Mouse (Mus musculus) heart, embryonic 10.5 days (tissue): Measurements from ENCODE around the gene Gale. TPM values are rescaled to one million over a fixed set of nuclear protein-coding genes. Genes with fewer than 3 reads are reported as not detected.
A peak's percentile ranks its signal among the peaks of the same experiment; 100 is the strongest.
"Not testable (repeated sequence)": the region's sequence is repeated elsewhere in the genome, so short reads cannot be mapped to it uniquely, and the experiment has no call there.

Experiments used
- DNase-seq: peaks from one replicate; pipeline ENCODE4 v3.0.0-alpha.2; 2017; ENCODE audit warnings: low spot score
- H3K27ac ChIP-seq: fragments of 300-500 bp; sonication (generic); 2 replicates; pipeline ENCODE4 v1.5.1; 2016; ENCODE audit warnings: mild to moderate bottlenecking
- H3K27me3 ChIP-seq: fragments of 300-500 bp; sonication (generic); 2 replicates; pipeline ENCODE4 v1.6.1; 2016; ENCODE audit warnings: mild to moderate bottlenecking; ENCODE audit not compliant: poor library complexity, insufficient read depth, severe bottlenecking
- H3K36me3 ChIP-seq: fragments of 300-500 bp; sonication (generic); 2 replicates; pipeline ENCODE4 v1.6.1; 2016; ENCODE audit warnings: mild to moderate bottlenecking, moderate library complexity
- H3K4me1 ChIP-seq: fragments of 300-500 bp; sonication (generic); 2 replicates; pipeline ENCODE4 v1.6.1; 2016; ENCODE audit warnings: mild to moderate bottlenecking
- H3K4me3 ChIP-seq: fragments of 300-500 bp; sonication (generic); 2 replicates; pipeline ENCODE4 v1.5.1; 2016; ENCODE audit warnings: mild to moderate bottlenecking, moderate library complexity
- H3K9me3 ChIP-seq: fragments of 300-500 bp; sonication (generic); 2 replicates; pipeline ENCODE4 v1.6.1; 2016; ENCODE audit warnings: mild to moderate bottlenecking, moderate library complexity
- WGBS: fragments of 180-500 bp; shearing (Covaris S2); methylation state at CpG from one replicate; pipeline ENCODE4 v1.1.7; 2016; 5-methylcytosine and 5-hydroxymethylcytosine counted together
- polyA plus RNA-seq: library from polyadenylated mRNA; unstranded; fragments of >200 nt; fragmentation: Nextera tagmentation; extraction: Ambion mirVana; gene quantifications from 2 replicates; pipeline ENCODE4 v1.2.1, GENCODE M21; 2016

Gale gene
- polyA plus RNA-seq, 1 experiment from 2014 or later: 46.0 TPM

DNA sequence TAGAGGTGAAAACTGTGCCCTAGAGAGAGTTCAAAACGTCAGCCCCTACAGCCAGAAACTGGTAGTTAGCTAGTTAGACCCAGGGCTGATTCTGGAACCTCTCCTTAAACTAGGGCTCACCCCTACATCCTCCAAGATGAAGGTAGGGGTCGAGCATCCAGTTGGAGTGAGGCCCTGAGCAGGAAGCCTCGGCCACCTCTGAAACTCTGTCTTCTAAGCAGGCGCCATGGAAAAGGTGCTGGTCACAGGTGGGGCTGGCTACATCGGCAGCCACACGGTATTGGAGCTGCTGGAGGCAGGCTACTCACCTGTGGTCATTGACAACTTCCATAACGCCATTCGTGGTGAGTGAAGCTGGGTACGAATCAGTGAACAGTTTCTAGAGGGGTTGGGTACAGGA lies 1.6 kb downstream of the Gale start:
- no peaks in the 10 kb centered on the region for H3K9me3 ChIP-seq
- peaks cover 55% of the 10 kb centered on the region for H3K36me3 ChIP-seq
- 75% methylated on average over 9 of the region's 9 CpGs for WGBS
- no peaks in the 10 kb centered on the region for H3K27me3 ChIP-seq
- H3K4me1 ChIP-seq: peaks cover 44% of the 10 kb centered on the region
- DNase-seq: no peak
- no peak overlapping the region for H3K27ac ChIP-seq
- 0 out of 2 replicates have a peak overlapping the region, but pooled peaks have one; percentile 83 for H3K4me3 ChIP-seq

- peaks cover 52% of the 10 kb centered on the region for H3K4me1 ChIP-seq
- H3K9me3 ChIP-seq: no peaks in the 10 kb centered on the region
- 92% methylated on average over 16 of the region's 16 CpGs for WGBS
- H3K36me3 ChIP-seq: peaks cover 55% of the 10 kb centered on the region
- no peak overlapping the region for H3K4me3 ChIP-seq
- H3K27me3 ChIP-seq: no peaks in the 10 kb centered on the region
- DNase-seq: no peak
- H3K27ac ChIP-seq: no peak overlapping the region
Observed at GRCm38 (mm10) chr4:135966283-135966682, 2.8 kb downstream of the Gale start.

DNA sequence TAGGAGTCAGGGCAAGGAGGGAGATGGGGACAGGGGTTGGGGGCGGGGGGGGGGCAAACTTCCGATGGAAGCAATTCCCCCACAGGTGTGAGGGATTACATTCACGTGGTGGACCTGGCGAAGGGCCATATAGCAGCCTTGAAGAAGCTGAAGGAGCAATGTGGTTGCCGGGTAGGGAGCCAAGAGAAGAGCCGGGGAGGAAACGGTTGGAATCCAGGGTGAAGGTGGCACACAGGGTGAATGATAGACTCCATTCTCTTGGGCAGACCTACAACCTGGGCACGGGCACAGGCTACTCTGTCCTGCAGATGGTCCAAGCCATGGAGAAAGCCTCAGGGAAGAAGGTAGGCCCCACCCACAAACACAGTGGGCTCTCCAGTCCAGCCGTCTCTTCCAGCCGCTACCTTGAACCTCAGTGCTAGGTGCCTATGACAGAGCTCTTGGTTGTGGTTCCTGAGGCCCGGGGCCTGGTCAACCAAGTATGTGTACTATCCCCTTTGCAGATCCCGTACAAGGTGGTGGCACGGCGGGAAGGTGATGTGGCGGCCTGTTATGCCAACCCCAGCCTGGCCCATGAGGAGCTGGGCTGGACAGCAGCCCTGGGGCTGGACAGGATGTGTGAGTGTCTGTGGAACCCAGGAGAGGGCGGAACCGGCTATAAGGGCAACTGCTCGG lies 3.7 kb downstream of the Gale start:
- Histone ChIP-seq H3K4me1 (peaks cover 61% of the 10 kb centered on the region), H3K4me3 (no peak overlapping the region), H3K36me3 (peaks cover 55% of the 10 kb centered on the region), H3K27ac (no peak overlapping the region), H3K27me3 (no peaks in the 10 kb centered on the region), H3K9me3 (no peaks in the 10 kb centered on the region)
- no peak for DNase-seq
- WGBS: 89% methylated on average over 18 of the region's 18 CpGs

- Histone ChIP-seq H3K36me3 (peaks cover 55% of the 10 kb centered on the region), H3K27ac (peak overlapping the region; percentile 31; the same call in 1 of the 2 replicates), H3K4me1 (peaks cover 60% of the 10 kb centered on the region), H3K27me3 (no peaks in the 10 kb centered on the region), H3K9me3 (no peaks in the 10 kb centered on the region), H3K4me3 (peak overlapping the region; percentile 25; the same call in 1 of the 2 replicates)
- 64% methylated on average over 19 of the region's 19 CpGs for WGBS
- no peak for DNase-seq
Observed at GRCm38 (mm10) chr4:135968271-135968869, 4.8 kb downstream of the Gale start.

GRCm38 (mm10) chr4:135969070-135969750 lies 5.7 kb downstream of the Gale start:
- Histone ChIP-seq H3K27me3 (no peaks in the 10 kb centered on the region), H3K36me3 (peaks cover 55% of the 10 kb centered on the region), H3K4me1 (peaks cover 58% of the 10 kb centered on the region), H3K4me3 (peak overlapping the region; percentile 25; the same call in 1 of the 2 replicates), H3K27ac (no peak overlapping the region), H3K9me3 (no peaks in the 10 kb centered on the region)
- WGBS: 89% methylated on average over 13 of the region's 13 CpGs
- DNase-seq: no peak

- Histone ChIP-seq H3K9me3 (no peaks in the 10 kb centered on the region), H3K27ac (no peak overlapping the region), H3K36me3 (peaks cover 63% of the 10 kb centered on the region), H3K4me1 (peaks cover 47% of the 10 kb centered on the region), H3K4me3 (no peak overlapping the region), H3K27me3 (no peaks in the 10 kb centered on the region)
- 92% methylated on average over 11 of the region's 11 CpGs for WGBS
- no peak for DNase-seq
Observed at GRCm38 (mm10) chr4:135970585-135970984, 7.1 kb downstream of the Gale start.

DNA sequence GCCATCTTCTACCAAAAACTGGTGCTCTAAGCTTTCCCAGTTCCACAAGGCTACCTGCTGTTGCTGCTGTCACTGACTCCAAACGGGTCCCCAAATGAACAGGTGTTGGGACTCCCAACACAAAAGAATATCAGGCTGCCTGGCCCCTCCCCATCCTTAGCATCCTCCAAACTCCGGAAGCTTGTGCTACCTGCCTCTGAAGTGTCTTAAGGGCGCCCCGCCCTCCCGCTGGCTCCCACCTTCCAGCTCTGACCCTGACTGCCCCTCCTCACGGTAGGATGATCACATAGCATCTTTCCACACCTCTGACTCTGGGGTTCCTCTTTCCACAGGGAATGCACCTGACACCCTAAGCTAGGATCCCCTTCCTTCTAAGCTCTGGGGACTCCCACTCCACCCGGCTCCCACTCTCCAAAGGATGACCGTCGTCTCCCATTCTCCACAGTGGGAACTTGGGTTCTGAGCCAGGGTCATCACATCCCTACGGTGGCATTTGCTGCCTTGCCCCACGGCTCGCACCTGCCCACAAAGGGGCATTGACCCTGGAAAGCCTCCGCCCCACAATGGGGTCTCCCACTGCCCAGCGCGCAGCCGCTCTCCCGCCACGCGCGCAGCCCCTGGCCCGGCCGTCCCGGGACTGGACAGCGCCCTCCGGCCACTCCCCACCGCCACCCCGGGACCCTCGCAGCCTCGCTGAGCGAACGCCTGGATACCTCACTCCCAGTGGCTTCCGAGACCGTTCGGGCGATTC lies 8.5 kb downstream of the Gale start:
- Histone ChIP-seq H3K36me3 (peaks cover 64% of the 10 kb centered on the region), H3K27me3 (no peaks in the 10 kb centered on the region), H3K4me1 (peaks cover 47% of the 10 kb centered on the region), H3K27ac (peak overlapping the region; percentile 91), H3K4me3 (peak overlapping the region; percentile 96), H3K9me3 (no peaks in the 10 kb centered on the region)
- 1% methylated on average over 35 of the region's 35 CpGs for WGBS
- no peak for DNase-seq

DNA sequence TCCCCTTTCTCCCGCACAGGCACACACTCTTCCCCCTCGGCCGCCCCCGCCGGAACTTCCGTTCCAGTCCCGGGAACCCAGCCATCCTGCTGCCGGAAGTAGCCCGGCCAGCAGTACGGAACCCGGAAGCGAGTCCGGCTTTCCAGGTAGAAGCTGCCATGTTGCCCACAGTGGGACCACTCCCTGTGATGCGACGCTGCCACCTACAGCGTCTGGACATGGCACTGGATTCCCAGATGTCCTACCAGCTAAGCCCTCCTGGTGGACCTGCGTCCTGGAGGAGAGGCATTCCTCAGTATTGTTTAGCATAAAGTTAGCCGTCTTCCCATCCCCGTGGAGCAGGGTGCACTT lies 9.0 kb downstream of the Gale start, which contains the start of gene Lypla2:
Gene Lypla2, minus strand, starts transcription at position 71 of the 351 bp plus-strand sequence.
- DNase-seq: peak; percentile 94
- 2% methylated on average over 19 of the region's 19 CpGs for WGBS
- Histone ChIP-seq H3K4me3 (peak within 1 kb of the TSS; percentile 96), H3K4me1 (peaks cover 47% of the 10 kb centered on the region), H3K36me3 (peaks cover 63% of the 10 kb centered on the region), H3K27ac (peak within 1 kb of the TSS; percentile 91), H3K27me3 (no peaks in the 10 kb centered on the region), H3K9me3 (no peaks in the 10 kb centered on the region)

DNA sequence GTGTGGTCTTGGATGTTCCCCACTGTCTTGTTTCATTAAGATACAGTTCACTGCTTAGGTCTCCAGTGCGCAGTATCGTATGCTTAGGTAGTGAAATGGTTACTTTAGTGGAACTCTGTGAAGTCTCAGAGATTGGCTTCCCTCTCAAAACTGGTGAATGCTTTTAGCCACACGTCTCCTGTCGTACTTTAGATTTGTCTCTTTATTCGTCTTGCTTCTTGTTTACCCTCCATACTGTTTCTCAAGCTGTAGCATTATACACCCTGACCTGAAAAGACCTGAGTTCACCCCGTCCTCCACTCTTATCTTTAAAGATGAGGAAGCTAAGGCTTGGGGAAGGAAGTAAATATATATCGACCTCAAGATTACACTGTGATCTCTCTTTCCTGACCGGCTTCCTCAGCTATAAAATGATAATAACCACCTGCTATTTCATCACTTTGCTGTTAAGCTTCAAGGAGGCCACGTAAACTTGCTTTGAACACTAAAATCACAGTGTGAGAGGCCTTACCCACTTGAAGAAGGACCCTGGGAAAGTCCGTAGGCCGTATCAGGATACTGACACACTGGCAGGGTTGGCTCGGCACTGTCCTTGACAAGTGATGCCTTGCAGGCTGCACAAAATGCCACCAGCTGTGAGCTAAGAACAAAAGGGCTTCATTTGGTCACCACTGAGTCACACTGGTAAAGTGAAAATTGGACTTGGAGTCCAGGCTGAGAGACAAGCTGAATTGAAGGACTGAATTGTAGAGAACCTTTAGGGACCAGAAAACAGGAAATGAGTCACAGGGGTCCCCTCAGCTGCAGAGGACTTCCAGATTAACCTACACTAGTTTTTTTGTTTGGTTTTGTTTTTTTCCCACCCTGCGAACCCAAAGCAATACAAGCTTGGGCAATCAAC lies 9.6 kb downstream of the Gale start:
- DNase-seq: no peak
- H3K4me3 ChIP-seq: peak overlapping the region; percentile 96
- H3K27me3 ChIP-seq: no peaks in the 10 kb centered on the region
- H3K9me3 ChIP-seq: no peaks in the 10 kb centered on the region
- 59% methylated on average over 13 of the region's 13 CpGs for WGBS
- peaks cover 46% of the 10 kb centered on the region for H3K4me1 ChIP-seq
- peaks cover 60% of the 10 kb centered on the region for H3K36me3 ChIP-seq
- peak overlapping the region; percentile 91 for H3K27ac ChIP-seq

- no peak overlapping the region for H3K4me3 ChIP-seq
- H3K36me3 ChIP-seq: peaks cover 51% of the 10 kb centered on the region
- no peak for DNase-seq
- 92% methylated on average over 12 of the region's 12 CpGs for WGBS
- no peaks in the 10 kb centered on the region for H3K27me3 ChIP-seq
- peaks cover 20% of the 10 kb centered on the region for H3K4me1 ChIP-seq
- no peak overlapping the region for H3K27ac ChIP-seq
- H3K9me3 ChIP-seq: no peaks in the 10 kb centered on the region
Observed at GRCm38 (mm10) chr4:135976146-135976545, 12.6 kb downstream of the Gale start.

- 94% methylated on average over 5 of the region's 5 CpGs for WGBS
- H3K36me3 ChIP-seq: peaks cover 77% of the 10 kb centered on the region
- not testable (repeated sequence) for H3K27ac ChIP-seq, H3K4me3 ChIP-seq, H3K9me3 ChIP-seq, H3K27me3 ChIP-seq, DNase-seq, H3K4me1 ChIP-seq
Observed at GRCm38 (mm10) chr4:135980223-135980622, 16.7 kb downstream of the Gale start.

DNA sequence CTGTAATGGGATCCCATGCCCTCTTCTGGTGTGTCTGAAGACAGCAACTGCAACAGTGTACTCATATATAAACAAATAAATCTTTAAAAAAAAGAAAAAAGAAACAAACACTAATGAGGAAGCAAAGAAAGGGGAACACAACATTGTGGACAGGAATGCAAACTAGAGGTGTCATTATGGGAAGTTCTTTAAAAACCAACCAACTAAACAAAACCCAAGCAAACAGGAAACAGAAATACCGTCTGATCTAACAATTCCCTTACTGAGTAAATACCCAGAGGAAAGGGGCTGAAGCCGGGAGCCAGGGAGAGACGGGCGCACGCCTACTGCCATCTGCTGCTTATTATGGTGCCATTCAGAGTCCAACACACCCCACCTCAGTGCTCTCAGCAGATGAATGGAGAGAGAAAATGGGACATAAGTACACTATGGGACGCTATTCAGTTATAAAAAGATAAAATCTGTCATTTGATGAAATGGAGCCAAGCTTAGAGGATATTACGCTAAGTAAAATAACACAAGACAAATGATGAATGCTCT lies 18.1 kb downstream of the Gale start:
- WGBS: 83% methylated on average over 7 of the region's 7 CpGs
- peaks cover 69% of the 10 kb centered on the region for H3K36me3 ChIP-seq

More for the DNA sequence above, 18.1 kb downstream of the Gale start:
- DNase-seq: no peak
- Histone ChIP-seq H3K27me3 (no peaks in the 10 kb centered on the region), H3K9me3 (no peaks in the 10 kb centered on the region), H3K4me1 (peaks cover 17% of the 10 kb centered on the region), H3K4me3 (no peak overlapping the region), H3K27ac (no peak overlapping the region)
